Mouse (Mus musculus) limb, embryonic 10.5 days (tissue): ENCODE results near the gene Prps1l3. TPM values are rescaled to one million over a fixed set of nuclear protein-coding genes. Genes with fewer than 3 reads are reported as not detected.
"Not testable (repeated sequence)": the region's sequence is repeated elsewhere in the genome, so short reads cannot be mapped to it uniquely, and the experiment has no call there.

Experiments used
- DNase-seq: peaks from one replicate; pipeline ENCODE4 v3.0.0-alpha.2; 2017; ENCODE audit warnings: low spot score
- H3K27ac ChIP-seq: fragments of 300-500 bp; sonication (generic); 2 replicates; pipeline ENCODE4 v1.5.1; 2016; ENCODE audit warnings: mild to moderate bottlenecking
- H3K27me3 ChIP-seq: fragments of 300-500 bp; sonication (generic); 2 replicates; pipeline ENCODE4 v1.6.1; 2016; ENCODE audit warnings: low read depth, mild to moderate bottlenecking; ENCODE audit not compliant: poor library complexity, severe bottlenecking
- H3K36me3 ChIP-seq: fragments of 300-500 bp; sonication (generic); 2 replicates; pipeline ENCODE4 v1.6.1; 2016; ENCODE audit warnings: mild to moderate bottlenecking, moderate library complexity
- H3K4me1 ChIP-seq: fragments of 300-500 bp; sonication (generic); 2 replicates; pipeline ENCODE4 v1.6.1; 2016
- H3K4me3 ChIP-seq: fragments of 300-500 bp; sonication (generic); 2 replicates; pipeline ENCODE4 v1.5.1; 2016; ENCODE audit warnings: mild to moderate bottlenecking, moderate library complexity
- H3K9me3 ChIP-seq: fragments of 300-500 bp; sonication (generic); replicated peaks from 2 replicates; pipeline ENCODE4 v1.6.1; 2016; ENCODE audit warnings: mild to moderate bottlenecking
- WGBS: fragments of 180-500 bp; shearing (Covaris S2); methylation state at CpG from one replicate; pipeline ENCODE4 v1.1.7; 2016; 5-methylcytosine and 5-hydroxymethylcytosine counted together
- polyA plus RNA-seq: library from polyadenylated mRNA; unstranded; fragments of >200 nt; fragmentation: Nextera tagmentation; extraction: Ambion mirVana; gene quantifications from 2 replicates; pipeline ENCODE4 v1.2.1, GENCODE M21; 2016

Gene Prps1l3
- polyA plus RNA-seq, 1 experiment from 2014 or later, result 87.5 TPM

- H3K4me1 ChIP-seq, result no peaks in the 10 kb centered on the region
- 91% methylated on average over 4 of the region's 4 CpGs for WGBS
- no peak overlapping the region for H3K4me3 ChIP-seq
- H3K27me3 ChIP-seq, result no peaks in the 10 kb centered on the region
- H3K9me3 ChIP-seq, result no peaks in the 10 kb centered on the region
- H3K27ac ChIP-seq, result no peak overlapping the region
- no peaks in the 10 kb centered on the region for H3K36me3 ChIP-seq
- no peak for DNase-seq
These were observed 25.8 kb upstream of the Prps1l3 start for GRCm38 (mm10) chr12:57204276-57204851.

DNA sequence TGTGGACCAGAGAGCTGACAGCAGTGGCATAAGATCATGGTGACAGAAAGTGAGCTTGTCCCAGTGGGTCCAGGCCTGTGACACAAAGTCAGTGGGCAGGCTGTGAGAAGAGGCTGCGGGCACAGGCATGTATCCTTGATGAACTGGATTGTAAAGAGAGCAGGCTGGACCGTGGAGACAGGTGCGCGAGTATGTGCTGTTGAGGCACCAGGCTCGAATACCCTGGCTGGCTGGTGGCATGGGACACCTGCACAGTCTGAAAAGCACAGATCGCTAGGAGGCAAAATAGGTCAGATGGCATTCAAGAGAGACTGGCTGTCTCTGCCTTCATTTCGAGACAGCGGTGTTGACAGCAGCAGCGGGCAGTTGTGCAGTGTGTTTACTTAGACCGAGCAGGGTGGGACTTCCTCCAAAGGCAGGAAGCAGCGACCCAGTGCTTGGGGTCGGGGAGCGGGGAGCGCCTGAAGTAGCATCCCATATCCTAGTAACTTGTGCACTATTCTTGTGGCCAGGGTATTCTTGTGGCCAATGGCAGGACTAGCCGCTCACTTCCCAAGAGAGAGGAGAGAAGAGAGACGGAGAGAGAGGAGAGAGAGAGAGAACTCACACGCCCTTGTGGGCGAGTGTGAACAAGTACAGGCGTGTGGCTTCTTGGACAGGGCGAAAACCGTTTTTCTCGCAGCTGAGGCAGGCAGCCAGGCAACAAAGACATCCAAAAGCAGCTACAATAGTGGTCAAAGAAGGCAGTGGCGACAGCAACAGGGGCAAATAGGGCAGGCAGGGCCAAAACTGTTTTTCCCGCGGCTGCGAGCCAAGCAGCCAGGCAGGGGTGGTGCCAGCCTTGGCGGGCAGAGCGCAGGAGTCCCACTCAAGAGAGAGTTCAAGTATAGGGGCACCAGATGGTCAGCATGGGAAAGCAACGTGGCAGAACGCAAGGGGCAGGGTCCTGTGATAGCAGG is 18.6 kb upstream of the Prps1l3 start:
- H3K27ac ChIP-seq, result peak overlapping the region; percentile 78
- 10% methylated on average over 30 of the region's 30 CpGs for WGBS
- H3K4me3 ChIP-seq, result peak overlapping the region; percentile 62

DNA sequence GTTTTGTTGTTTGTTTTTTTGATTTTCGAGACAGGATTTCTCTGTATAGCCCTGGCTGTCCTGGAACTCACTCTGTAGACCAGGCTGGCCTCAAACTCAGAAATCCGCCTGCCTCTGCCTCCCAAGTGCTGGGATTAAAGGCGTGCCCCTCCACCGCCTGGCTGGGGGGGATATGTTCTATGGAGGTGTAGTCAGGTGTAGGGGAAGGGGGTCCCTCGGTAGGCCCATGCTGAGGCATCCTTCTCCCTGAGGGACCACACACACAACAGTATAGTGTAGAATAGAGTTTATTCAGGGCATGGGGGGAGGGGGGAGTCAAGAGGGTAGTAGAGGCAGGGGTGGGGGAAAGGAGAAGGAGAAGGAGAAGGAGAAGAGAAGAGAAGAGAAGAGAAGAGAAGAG is 17.7 kb upstream of the Prps1l3 start:
- not testable (repeated sequence) for H3K36me3 ChIP-seq, H3K4me1 ChIP-seq, DNase-seq, H3K9me3 ChIP-seq, H3K27me3 ChIP-seq, H3K27ac ChIP-seq, H3K4me3 ChIP-seq
- 82% methylated on average over 5 of the region's 5 CpGs for WGBS

More for the DNA sequence above, 18.6 kb upstream of the Prps1l3 start:
- Histone ChIP-seq H3K27me3 (no peaks in the 10 kb centered on the region), H3K36me3 (no peaks in the 10 kb centered on the region), H3K9me3 (no peaks in the 10 kb centered on the region), H3K4me1 (peaks cover 10% of the 10 kb centered on the region)
- peak; percentile 60 for DNase-seq

- H3K27me3 ChIP-seq, result no peaks in the 10 kb centered on the region
- peaks cover 3% of the 10 kb centered on the region for H3K4me1 ChIP-seq
- no peaks in the 10 kb centered on the region for H3K9me3 ChIP-seq
- no peak overlapping the region for H3K4me3 ChIP-seq
- no peak for DNase-seq
- 86% methylated on average over 9 of the region's 9 CpGs for WGBS
- H3K36me3 ChIP-seq, result no peaks in the 10 kb centered on the region
- H3K27ac ChIP-seq, result no peak overlapping the region
These were observed 3.8 kb upstream of the Prps1l3 start for GRCm38 (mm10) chr12:57226411-57226810.

GRCm38 (mm10) chr12:57227776-57228175 is 2.4 kb upstream of the Prps1l3 start:
- H3K4me3 ChIP-seq, result no peak overlapping the region

GRCm38 (mm10) chr12:57229703-57230102 is 509 bp upstream of the Prps1l3 start:
- WGBS, result 39% methylated on average over 4 of the region's 4 CpGs
- Histone ChIP-seq H3K4me1 (peaks cover 5% of the 10 kb centered on the region), H3K36me3 (peaks cover 7% of the 10 kb centered on the region), H3K9me3 (no peaks in the 10 kb centered on the region), H3K4me3 (peak overlapping the region; percentile 78), H3K27me3 (no peaks in the 10 kb centered on the region), H3K27ac (peak overlapping the region; percentile 97)
- no peak for DNase-seq

More at GRCm38 (mm10) chr12:57227776-57228175, 2.4 kb upstream of the Prps1l3 start:
- H3K4me1 ChIP-seq, result peaks cover 5% of the 10 kb centered on the region
- 0 out of 2 replicates have a peak, but pooled peaks cover 2% of the 10 kb centered on the region for H3K36me3 ChIP-seq
- no peaks in the 10 kb centered on the region for H3K27me3 ChIP-seq
- H3K9me3 ChIP-seq, result no peaks in the 10 kb centered on the region
- WGBS, result 88% methylated on average over 4 of the region's 8 CpGs
- DNase-seq, result no peak
- H3K27ac ChIP-seq, result no peak overlapping the region

- Histone ChIP-seq H3K4me1 (peaks cover 5% of the 10 kb centered on the region), H3K4me3 (peak overlapping the region; percentile 78), H3K27me3 (no peaks in the 10 kb centered on the region), H3K27ac (peak overlapping the region; percentile 97), H3K36me3 (peaks cover 13% of the 10 kb centered on the region), H3K9me3 (no peaks in the 10 kb centered on the region)
- 75% methylated on average over 14 of the region's 14 CpGs for WGBS
- DNase-seq, result peak; percentile 36
These were observed 1.1 kb downstream of the Prps1l3 start for GRCm38 (mm10) chr12:57231085-57231875.

- Histone ChIP-seq H3K9me3 (no peaks in the 10 kb centered on the region), H3K27ac (no peak overlapping the region), H3K36me3 (peaks cover 30% of the 10 kb centered on the region), H3K27me3 (no peaks in the 10 kb centered on the region), H3K4me3 (no peak overlapping the region), H3K4me1 (peaks cover 5% of the 10 kb centered on the region)
- no peak for DNase-seq
- WGBS, result 91% methylated on average over 5 of the region's 5 CpGs
These were observed 3.2 kb downstream of the Prps1l3 start for GRCm38 (mm10) chr12:57233386-57233785.

GRCm38 (mm10) chr12:57243671-57244495 is 13.7 kb downstream of the Prps1l3 start:
- Histone ChIP-seq H3K27me3 (no peaks in the 10 kb centered on the region), H3K9me3 (no peaks in the 10 kb centered on the region), H3K4me3 (no peak overlapping the region), H3K27ac (no peak overlapping the region), H3K4me1 (no peaks in the 10 kb centered on the region), H3K36me3 (peaks cover 43% of the 10 kb centered on the region)
- DNase-seq, result no peak
- WGBS, result 95% methylated on average over 5 of the region's 5 CpGs

DNA sequence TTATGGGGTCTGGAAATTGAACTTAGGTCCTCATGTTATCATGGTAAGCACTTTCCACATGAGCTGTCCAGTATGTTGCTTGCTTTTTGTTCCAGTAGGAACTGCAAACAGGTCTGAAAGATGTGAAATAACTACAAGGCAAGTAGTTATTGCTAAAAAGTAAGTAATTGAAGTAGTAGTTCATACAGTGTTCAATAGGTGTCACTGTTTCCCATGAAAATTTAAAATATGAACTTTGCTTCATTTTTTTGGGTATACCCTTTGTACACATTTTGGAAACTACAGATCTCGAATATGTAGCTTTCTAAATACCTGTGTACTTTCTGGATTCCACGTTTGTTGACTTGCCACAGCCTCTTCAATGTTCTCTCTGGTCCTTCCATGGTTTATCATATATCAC is 28.4 kb downstream of the Prps1l3 start:
- H3K36me3 ChIP-seq, result no peaks in the 10 kb centered on the region
- no peak overlapping the region for H3K27ac ChIP-seq
- no peak overlapping the region for H3K4me3 ChIP-seq
- no peaks in the 10 kb centered on the region for H3K4me1 ChIP-seq
- H3K27me3 ChIP-seq, result no peaks in the 10 kb centered on the region
- 67% methylated on average over 2 of the region's 2 CpGs for WGBS
- no peak for DNase-seq
- H3K9me3 ChIP-seq, result no peaks in the 10 kb centered on the region

GRCm38 (mm10) chr12:57275456-57275855 is 45.2 kb downstream of the Prps1l3 start:
- WGBS, result 69% methylated on average over 1 of the region's 1 CpGs
- H3K36me3 ChIP-seq, result no peaks in the 10 kb centered on the region
- no peaks in the 10 kb centered on the region for H3K9me3 ChIP-seq
- no peak for DNase-seq
- H3K4me3 ChIP-seq, result no peak overlapping the region
- no peaks in the 10 kb centered on the region for H3K4me1 ChIP-seq
- no peaks in the 10 kb centered on the region for H3K27me3 ChIP-seq
- no peak overlapping the region for H3K27ac ChIP-seq
